Mouse (Mus musculus) intestine, embryonic 14.5 days (tissue): ENCODE data around the gene Osbpl3. TPM values are rescaled to one million over a fixed set of nuclear protein-coding genes. Genes with fewer than 3 reads are reported as not detected.

Experiments
- ATAC-seq: fragments of 200-750 bp; cut with Nextera tagmentation; replicated peaks from 2 replicates; pipeline ENCODE4 v1.8.0; 2017; ENCODE audit warnings: low read depth, moderate number of reproducible peaks, moderate TSS enrichment, moderate library complexity; ENCODE audit not compliant: low FRiP score, low TSS enrichment
- DNase-seq: peaks from one replicate; pipeline ENCODE4 v3.0.0-alpha.2; 2018; ENCODE audit warnings: low spot score
- H3K27ac ChIP-seq: fragments of 300-500 bp; sonication (generic); 2 replicates; pipeline ENCODE4 v1.5.1; 2014; ENCODE audit warnings: low read depth, mild to moderate bottlenecking, control low read depth
- H3K27me3 ChIP-seq: fragments of 300-500 bp; sonication (generic); replicated peaks from 2 replicates; pipeline ENCODE4 v1.6.1; 2014; ENCODE audit warnings: low read length, control low read depth; ENCODE audit not compliant: control insufficient read depth, insufficient read depth
- H3K36me3 ChIP-seq: fragments of 300-500 bp; sonication (generic); 2 replicates; pipeline ENCODE4 v1.6.1; 2014; ENCODE audit warnings: low read length, control low read depth; ENCODE audit not compliant: control insufficient read depth, insufficient read depth
- H3K4me1 ChIP-seq: fragments of 300-500 bp; sonication (generic); replicated peaks from 2 replicates; pipeline ENCODE4 v1.6.1; 2014; ENCODE audit warnings: low read length, control low read depth, mixed read lengths; ENCODE audit not compliant: control insufficient read depth, insufficient read depth
- H3K4me2 ChIP-seq: fragments of 300-500 bp; sonication (generic); 2 replicates; pipeline ENCODE4 v1.6.1; 2014; ENCODE audit warnings: low read length
- H3K4me3 ChIP-seq: fragments of 300-500 bp; sonication (generic); 2 replicates; pipeline ENCODE4 v1.5.1; 2014; ENCODE audit warnings: low read depth, low read length, control low read depth, mixed read lengths
- H3K9ac ChIP-seq: fragments of 300-500 bp; sonication (generic); 2 replicates; pipeline ENCODE4 v1.6.1; 2014; ENCODE audit warnings: mild to moderate bottlenecking, low read length
- H3K9me3 ChIP-seq: fragments of 300-500 bp; sonication (generic); 2 replicates; pipeline ENCODE4 v1.6.1; 2016; ENCODE audit warnings: low read length, control low read depth; ENCODE audit not compliant: control insufficient read depth
- WGBS: fragments of 180-500 bp; shearing (Covaris S2); extraction: QIAGEN DNeasy Blood & Tissue Kit; methylation state at CpG from one replicate; pipeline ENCODE4 v1.1.7; 2014; 5-methylcytosine and 5-hydroxymethylcytosine counted together
- polyA plus RNA-seq: library from polyadenylated mRNA; unstranded; fragments of >200 nt; fragmentation: Nextera tagmentation; extraction: Ambion mirVana; gene quantifications from 2 replicates; pipeline ENCODE4 v1.2.1, GENCODE M21; 2014

Osbpl3 gene
- polyA plus RNA-seq, 1 experiment from 2014 or later = 10.1 TPM

DNA sequence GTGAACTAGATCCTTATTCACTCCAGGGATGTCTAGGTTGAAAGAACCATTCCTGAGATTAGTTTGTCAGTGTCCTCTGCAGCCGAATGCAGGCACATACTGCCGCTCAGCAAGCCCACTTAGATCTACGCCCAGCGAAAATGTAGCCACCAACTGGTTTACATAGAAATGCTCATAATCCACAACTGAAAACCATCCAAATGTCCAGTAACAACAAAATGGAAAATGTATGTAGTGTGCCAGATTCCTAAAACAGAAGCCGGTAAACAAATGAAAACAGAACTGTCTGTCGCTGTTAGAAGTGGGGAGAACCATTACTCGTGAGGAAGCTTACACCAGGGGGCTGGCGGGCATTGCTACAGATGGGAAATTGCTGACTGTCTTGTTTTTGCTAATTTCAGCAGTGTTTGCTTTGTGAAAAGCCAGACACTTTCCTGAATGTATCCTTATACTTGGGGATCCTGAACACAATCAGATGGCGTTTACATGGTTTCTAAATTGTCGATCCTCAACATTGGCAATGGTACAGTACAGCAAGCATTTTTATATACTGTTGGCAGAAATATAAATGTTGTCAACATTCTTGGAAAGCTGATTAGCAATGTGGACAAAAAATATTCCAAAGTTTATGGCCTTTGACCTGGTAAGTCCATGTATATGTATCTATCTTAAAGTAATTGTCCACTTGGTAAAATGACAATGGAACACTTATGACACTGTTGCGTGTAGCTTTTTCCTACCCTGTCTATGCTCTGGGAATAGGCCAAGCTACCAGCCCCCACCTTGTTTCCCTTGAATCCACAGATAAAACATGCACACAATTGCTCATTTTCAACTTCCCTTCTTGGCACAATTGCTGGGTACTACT is 30.3 kb upstream of the Osbpl3 start:
- DNase-seq (no peak), ATAC-seq (no peak)
- Histone ChIP-seq H3K36me3 (no peaks in the 10 kb centered on the region), H3K4me3 (no peak overlapping the region), H3K4me1 (no peaks in the 10 kb centered on the region), H3K27ac (no peak overlapping the region), H3K9ac (no peak overlapping the region), H3K9me3 (no peaks in the 10 kb centered on the region), H3K4me2 (no peak overlapping the region), H3K27me3 (no peaks in the 10 kb centered on the region)
- 73% methylated on average over 11 of the region's 11 CpGs for WGBS

DNA sequence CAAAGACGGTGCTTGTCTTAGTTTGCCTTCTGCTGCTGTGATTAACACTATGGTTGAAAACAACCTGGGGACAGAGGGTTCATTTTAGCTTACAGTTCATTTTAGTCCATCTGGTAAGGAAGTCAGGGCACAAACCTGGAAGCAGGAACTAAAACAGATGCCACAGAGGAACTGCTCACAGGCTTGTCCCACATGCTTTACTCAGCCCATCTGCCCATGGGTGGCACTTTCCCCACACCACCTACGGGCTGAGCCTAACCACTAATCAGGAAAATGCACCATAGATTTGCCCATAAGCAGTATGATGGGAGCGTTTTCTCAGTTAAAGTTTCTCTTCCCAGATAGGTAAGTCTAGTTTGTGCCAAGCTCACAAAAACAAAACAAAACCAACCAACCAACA is 27.4 kb upstream of the Osbpl3 start:
- 82% methylated on average over 3 of the region's 3 CpGs for WGBS

DNA sequence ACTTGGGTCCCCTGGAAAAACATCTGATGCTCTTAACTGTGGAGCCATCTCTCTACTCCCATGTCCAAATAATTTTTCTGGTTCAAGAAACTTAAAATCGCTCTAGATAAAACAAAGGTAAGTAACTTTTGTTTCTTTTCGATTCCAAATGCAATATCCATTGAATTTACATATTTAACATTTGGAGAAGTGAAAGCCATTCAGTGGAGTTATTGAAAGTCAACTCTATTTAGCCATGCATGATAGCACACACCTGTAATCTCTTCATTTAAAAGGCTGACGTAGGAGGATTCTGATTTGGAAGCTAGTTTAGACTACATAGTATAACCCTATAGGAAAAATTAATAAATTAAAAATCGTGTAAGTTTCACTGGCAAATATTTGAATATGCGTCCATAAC is 25.5 kb upstream of the Osbpl3 start:
- Histone ChIP-seq H3K36me3 (no peaks in the 10 kb centered on the region), H3K4me1 (no peaks in the 10 kb centered on the region), H3K4me2 (no peak overlapping the region), H3K9me3 (no peaks in the 10 kb centered on the region), H3K9ac (no peak overlapping the region), H3K4me3 (no peak overlapping the region), H3K27me3 (no peaks in the 10 kb centered on the region), H3K27ac (no peak overlapping the region)
- DNase-seq (no peak), ATAC-seq (no peak)
- WGBS = 89% methylated on average over 5 of the region's 5 CpGs

More for the DNA sequence above, 27.4 kb upstream of the Osbpl3 start:
- Histone ChIP-seq H3K9me3 (no peaks in the 10 kb centered on the region), H3K4me2 (no peak overlapping the region), H3K4me1 (no peaks in the 10 kb centered on the region), H3K27ac (no peak overlapping the region), H3K4me3 (no peak overlapping the region), H3K9ac (no peak overlapping the region), H3K36me3 (no peaks in the 10 kb centered on the region), H3K27me3 (no peaks in the 10 kb centered on the region)
- DNase-seq (no peak), ATAC-seq (no peak)

- 79% methylated on average over 3 of the region's 3 CpGs for WGBS
- Histone ChIP-seq H3K4me3 (no peak overlapping the region), H3K4me2 (no peak overlapping the region), H3K9me3 (no peaks in the 10 kb centered on the region), H3K9ac (no peak overlapping the region), H3K27me3 (no peaks in the 10 kb centered on the region), H3K27ac (no peak overlapping the region), H3K36me3 (no peaks in the 10 kb centered on the region), H3K4me1 (no peaks in the 10 kb centered on the region)
- ATAC-seq (no peak), DNase-seq (no peak)
Observed at GRCm38 (mm10) chr6:50466451-50466850, 10.4 kb upstream of the Osbpl3 start.

- Histone ChIP-seq H3K27ac (no peak overlapping the region), H3K9me3 (no peaks in the 10 kb centered on the region), H3K9ac (no peak overlapping the region), H3K27me3 (no peaks in the 10 kb centered on the region), H3K36me3 (no peaks in the 10 kb centered on the region), H3K4me2 (no peak overlapping the region), H3K4me3 (no peak overlapping the region), H3K4me1 (no peaks in the 10 kb centered on the region)
- WGBS = 80% methylated on average over 9 of the region's 9 CpGs
- no peak for ATAC-seq
- DNase-seq = no peak
Observed at GRCm38 (mm10) chr6:50464690-50465485, 8.9 kb upstream of the Osbpl3 start.

DNA sequence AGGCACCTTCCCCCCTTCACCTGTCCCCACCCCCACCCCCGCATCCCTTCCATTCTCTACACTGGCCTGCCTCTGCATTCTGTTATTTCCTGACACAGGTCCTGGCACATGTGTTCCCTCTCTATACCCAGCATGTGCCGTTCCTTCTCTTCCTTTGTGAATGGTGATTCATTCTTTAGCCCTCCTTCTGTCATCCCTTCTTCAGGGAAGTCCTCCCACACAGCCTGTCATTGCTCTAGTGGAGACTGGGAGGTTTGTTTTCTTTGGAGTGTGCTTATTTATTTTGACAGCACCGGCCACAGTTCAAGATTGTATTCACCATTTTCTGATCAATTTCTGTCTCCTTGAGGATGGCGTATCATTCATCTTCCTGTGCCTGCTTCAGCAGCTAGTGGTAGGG is 6.0 kb upstream of the Osbpl3 start:
- no peak overlapping the region for H3K9ac ChIP-seq
- no peak for ATAC-seq
- 74% methylated on average over 4 of the region's 4 CpGs for whole genome bisulfite sequencing

DNA sequence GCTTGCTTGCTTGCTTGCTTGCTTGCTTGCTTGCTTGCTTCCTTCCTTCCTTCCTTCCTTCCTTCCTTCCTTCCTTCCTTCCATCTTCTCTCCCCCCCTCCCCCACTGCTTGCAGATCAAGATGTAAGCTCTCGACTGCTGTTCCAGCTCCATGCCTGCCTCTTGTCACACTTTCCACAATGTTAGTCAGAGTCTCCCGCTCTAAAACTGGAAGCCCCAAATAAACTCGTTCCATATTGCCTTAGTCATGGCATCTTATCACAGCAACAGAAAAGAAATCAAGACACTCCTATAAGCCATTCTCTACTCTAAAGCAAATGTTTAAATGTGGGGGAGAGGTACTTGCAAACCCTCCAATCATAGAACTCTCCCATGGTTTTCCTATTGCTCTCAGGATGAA is 5.6 kb upstream of the Osbpl3 start:
- Histone ChIP-seq H3K27me3 (no peaks in the 10 kb centered on the region), H3K9ac (no peak overlapping the region), H3K4me2 (no peak overlapping the region), H3K4me3 (no peak overlapping the region), H3K9me3 (no peaks in the 10 kb centered on the region), H3K36me3 (no peaks in the 10 kb centered on the region), H3K27ac (no peak overlapping the region), H3K4me1 (peaks cover under 1% of the 10 kb centered on the region; the same call in 1 of the 2 replicates)
- 76% methylated on average over 3 of the region's 3 CpGs for WGBS
- DNase-seq (no peak), ATAC-seq (no peak)

More for the DNA sequence above, 6.0 kb upstream of the Osbpl3 start:
- Histone ChIP-seq H3K27me3 (no peaks in the 10 kb centered on the region), H3K36me3 (no peaks in the 10 kb centered on the region), H3K27ac (no peak overlapping the region), H3K4me3 (no peak overlapping the region), H3K4me2 (no peak overlapping the region), H3K4me1 (no peaks in the 10 kb centered on the region), H3K9me3 (no peaks in the 10 kb centered on the region)
- DNase-seq = no peak

- WGBS = 86% methylated on average over 5 of the region's 5 CpGs
- Histone ChIP-seq H3K4me1 (peaks cover 3% of the 10 kb centered on the region; the same call in 1 of the 2 replicates), H3K27ac (no peak overlapping the region), H3K4me3 (no peak overlapping the region), H3K9me3 (no peaks in the 10 kb centered on the region), H3K36me3 (no peaks in the 10 kb centered on the region), H3K4me2 (no peak overlapping the region), H3K27me3 (no peaks in the 10 kb centered on the region), H3K9ac (no peak overlapping the region)
- ATAC-seq (no peak), DNase-seq (no peak)
Observed at GRCm38 (mm10) chr6:50460646-50461045, 4.6 kb upstream of the Osbpl3 start.
